Mouse (Mus musculus): ENCODE measurements around the gene Efcab5.
"Not testable (repeated sequence)": the region's sequence is repeated elsewhere in the genome, so short reads cannot be mapped to it uniquely, and the experiment has no call there.

DNA sequence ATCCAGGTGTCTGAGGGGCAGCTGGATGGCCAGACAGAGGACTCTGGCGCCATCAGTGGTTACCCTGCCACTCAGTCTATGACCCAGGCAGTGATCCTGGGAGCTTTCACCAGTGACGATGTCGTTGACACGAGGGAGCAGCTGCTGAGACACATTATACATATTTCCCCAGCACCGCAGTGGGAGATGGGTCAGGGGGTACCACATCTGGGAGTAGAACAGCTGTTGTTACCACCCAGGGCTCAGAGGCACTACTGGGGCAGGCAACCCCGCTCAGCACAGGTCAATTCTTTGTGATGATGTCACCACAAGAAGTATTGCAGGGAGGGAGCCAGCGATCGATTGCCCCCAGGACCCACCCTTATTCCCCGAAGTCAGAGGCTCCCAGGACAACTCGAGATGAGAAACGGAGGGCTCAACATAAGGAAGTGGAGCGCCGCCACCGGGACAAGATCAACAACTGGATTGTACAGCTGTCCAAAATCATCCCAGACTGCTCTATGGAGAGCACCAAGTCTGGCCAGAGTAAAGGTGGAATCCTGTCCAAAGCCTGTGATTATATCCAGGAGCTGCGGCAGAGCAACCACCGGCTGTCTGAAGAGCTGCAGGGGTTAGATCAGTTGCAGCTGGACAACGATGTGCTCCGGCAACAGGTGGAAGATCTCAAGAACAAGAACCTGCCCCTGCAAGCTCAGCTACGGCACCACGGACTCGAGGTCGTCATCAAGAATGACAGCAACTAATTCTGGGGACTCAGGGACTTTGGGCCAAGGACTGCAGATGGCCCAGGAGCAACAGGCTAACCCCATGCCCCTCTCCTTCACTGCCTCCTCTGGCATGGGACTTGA lies 38.8 kb downstream of the Efcab5 start:
- not testable (repeated sequence) for TF ChIP-seq CTCF (IDR thresholded peaks at IDR 0.05; ENCODE audit: low read depth, low read length); GATA2 (IDR thresholded peaks at IDR 0.05; ENCODE audit: borderline replicate concordance, low read depth, low read length)
